Mouse (Mus musculus) CH12.LX (cell line): ENCODE results near the gene Syngr2. TPM values are rescaled to one million over a fixed set of nuclear protein-coding genes. Genes with fewer than 3 reads are reported as not detected.

Experiments
- DNase-seq: peaks from one replicate; pipeline ENCODE4 v3.0.0-alpha.2; 2013; ENCODE audit errors: extremely low read depth
- H3K27ac ChIP-seq: 2 replicates; pipeline ENCODE4 v1.5.1; 2012; ENCODE audit warnings: low read depth, mild to moderate bottlenecking, control low read depth, moderate library complexity; ENCODE audit not compliant: insufficient read depth
- H3K27me3 ChIP-seq: replicated peaks from 2 replicates; pipeline ENCODE3; 2012; ENCODE audit warnings: inconsistent platforms
- H3K36me3 ChIP-seq, 2 experiments: replicated peaks in 1 of 2; 2 replicates each; pipeline versions ENCODE3 to v1.6.1; 2012; ENCODE audit warnings: inconsistent platforms in 1 of 2, low read length in 1 of 2, mild to moderate bottlenecking in 1 of 2, mixed read lengths in 1 of 2, moderate library complexity in 1 of 2; ENCODE audit not compliant: control insufficient read depth in 1 of 2, insufficient read depth in 1 of 2
- H3K4me1 ChIP-seq, 2 experiments: 2 replicates each; pipeline ENCODE4 v1.6.1; 2012; ENCODE audit warnings: inconsistent platforms in 1 of 2, moderate library complexity in 1 of 2; ENCODE audit not compliant: insufficient read depth in 2 of 2, control insufficient read depth in 1 of 2
- H3K4me2 ChIP-seq: 2 replicates; pipeline ENCODE4 v1.6.1; 2012; ENCODE audit warnings: low read depth, mild to moderate bottlenecking, control low read depth; ENCODE audit not compliant: poor library complexity, insufficient read depth, severe bottlenecking
- H3K4me3 ChIP-seq, 3 experiments: fragments of 150-350 bp in 1 of 3; sonication (generic) in 1 of 3; replicated peaks in 1 of 3; 2 replicates each; pipeline versions ENCODE3 to v1.5.1; 2011 to 2012; ENCODE audit warnings: low read depth in 2 of 3, low read length in 2 of 3, mild to moderate bottlenecking in 2 of 3, moderate library complexity in 2 of 3, control low read depth in 1 of 3, improper control_type of control experiment in 1 of 3, inconsistent platforms in 1 of 3, mixed read lengths in 1 of 3; ENCODE audit not compliant: poor library complexity in 1 of 3
- H3K79me2 ChIP-seq: replicated peaks from 2 replicates; pipeline ENCODE4 v1.6.1; 2012; ENCODE audit warnings: mild to moderate bottlenecking, moderate library complexity; ENCODE audit not compliant: control insufficient read depth, poor library complexity, insufficient read depth, severe bottlenecking; ENCODE audit errors: extremely low read depth
- H3K9ac ChIP-seq: 2 replicates; pipeline ENCODE4 v1.6.1; 2012; ENCODE audit warnings: low read depth, mild to moderate bottlenecking, control low read depth, moderate library complexity; ENCODE audit not compliant: insufficient read depth
- H3K9me3 ChIP-seq: replicated peaks from 2 replicates; pipeline ENCODE3; 2012; ENCODE audit warnings: low read length, inconsistent platforms, mixed read lengths
- CHD1 ChIP-seq: IDR thresholded peaks from 2 replicates; pipeline ENCODE4 v1.6.1; 2012; ENCODE audit warnings: low read depth, low read length, improper control_type of control experiment, inconsistent platforms
- CHD2 ChIP-seq: IDR thresholded peaks from 2 replicates; pipeline ENCODE4 v1.6.1; 2011; ENCODE audit warnings: low read length, improper control_type of control experiment
- CTCF ChIP-seq, 2 experiments: IDR thresholded peaks in 1 of 2; conservative IDR thresholded peaks in 1 of 2; 2 replicates each; pipeline ENCODE4 v1.5.1; 2011 to 2012; ENCODE audit warnings: low read depth in 2 of 2, low read length in 2 of 2, improper control_type of control experiment in 1 of 2, inconsistent platforms in 1 of 2, mild to moderate bottlenecking in 1 of 2, moderate library complexity in 1 of 2
- E2F4 ChIP-seq: IDR thresholded peaks from 2 replicates; pipeline ENCODE4 v1.6.1; 2011; ENCODE audit warnings: low read depth, low read length, improper control_type of control experiment; ENCODE audit not compliant: insufficient replicate concordance
- ELF1 ChIP-seq: IDR thresholded peaks from 2 replicates; pipeline ENCODE4 v1.6.1; 2014; ENCODE audit warnings: low read depth, mild to moderate bottlenecking, inconsistent platforms, low read length, improper control_type of control experiment
- EP300 ChIP-seq: IDR thresholded peaks from 2 replicates; pipeline ENCODE4 v1.6.1; 2011; ENCODE audit warnings: low read length, improper control_type of control experiment
- ETS1 ChIP-seq: conservative IDR thresholded peaks from 2 replicates; pipeline ENCODE4 v1.6.1; 2012; ENCODE audit warnings: low read depth, mild to moderate bottlenecking, inconsistent platforms, low read length, improper control_type of control experiment, moderate library complexity
- GABPA ChIP-seq: IDR thresholded peaks from 2 replicates; pipeline ENCODE4 v1.6.1; 2012; ENCODE audit warnings: low read depth, low read length, improper control_type of control experiment, inconsistent platforms; ENCODE audit not compliant: insufficient replicate concordance
- HCFC1 ChIP-seq: IDR thresholded peaks from 2 replicates; pipeline ENCODE4 v1.6.1; 2012; ENCODE audit warnings: low read depth, mild to moderate bottlenecking, inconsistent platforms, low read length, improper control_type of control experiment
- IRF4 ChIP-seq: IDR thresholded peaks from 2 replicates; pipeline ENCODE4 v1.6.1; 2014; ENCODE audit warnings: low read depth, mild to moderate bottlenecking, inconsistent platforms, low read length, improper control_type of control experiment
- KAT2A ChIP-seq: IDR thresholded peaks from 2 replicates; pipeline ENCODE4 v1.6.1; 2012; ENCODE audit warnings: low read length, improper control_type of control experiment, inconsistent platforms; ENCODE audit not compliant: insufficient replicate concordance
- MAX ChIP-seq: IDR thresholded peaks from 2 replicates; pipeline ENCODE4 v1.6.1; 2011; ENCODE audit warnings: low read length, improper control_type of control experiment
- MAZ ChIP-seq: IDR thresholded peaks from 2 replicates; pipeline ENCODE4 v1.6.1; 2012; ENCODE audit warnings: low read depth, mild to moderate bottlenecking, inconsistent platforms, low read length, improper control_type of control experiment, moderate library complexity
- MEF2A ChIP-seq: IDR thresholded peaks from 2 replicates; pipeline ENCODE4 v1.6.1; 2014; ENCODE audit warnings: low read depth, mild to moderate bottlenecking, inconsistent platforms, low read length, improper control_type of control experiment, borderline replicate concordance
- MYC ChIP-seq: IDR thresholded peaks from 2 replicates; pipeline ENCODE4 v1.6.1; 2011; ENCODE audit warnings: low read depth, mild to moderate bottlenecking, improper control_type of control experiment, low read length
- NELFE ChIP-seq: IDR thresholded peaks from 2 replicates; pipeline ENCODE4 v1.6.1; 2011; ENCODE audit warnings: low read depth, low read length, improper control_type of control experiment
- NRF1 ChIP-seq: IDR thresholded peaks from 2 replicates; pipeline ENCODE4 v1.6.1; 2014; ENCODE audit warnings: low read depth, mild to moderate bottlenecking, inconsistent platforms, low read length, improper control_type of control experiment, moderate library complexity
- PAX5 ChIP-seq: IDR thresholded peaks from 2 replicates; pipeline ENCODE4 v1.6.1; 2012; ENCODE audit warnings: low read length, inconsistent platforms, mixed read lengths
- POLR2A ChIP-seq: IDR thresholded peaks from 2 replicates; pipeline ENCODE4 v1.6.1; 2011; ENCODE audit warnings: low read depth, mild to moderate bottlenecking, improper control_type of control experiment, low read length
- POLR2AphosphoS2 ChIP-seq: IDR thresholded peaks from 2 replicates; pipeline ENCODE4 v1.6.1; 2011; ENCODE audit warnings: low read depth, low read length, improper control_type of control experiment
- RAD21 ChIP-seq: IDR thresholded peaks from 2 replicates; pipeline ENCODE4 v1.6.1; 2011; ENCODE audit warnings: low read depth, mild to moderate bottlenecking, low read length, improper control_type of control experiment, moderate library complexity
- SMC3 ChIP-seq: IDR thresholded peaks from 2 replicates; pipeline ENCODE4 v1.6.1; 2011; ENCODE audit warnings: low read depth, low read length, improper control_type of control experiment
- TBP ChIP-seq: conservative IDR thresholded peaks from 2 replicates; pipeline ENCODE4 v1.6.1; 2011; ENCODE audit warnings: low read depth, low read length, improper control_type of control experiment
- TCF12 ChIP-seq: IDR thresholded peaks from 2 replicates; pipeline ENCODE4 v1.6.1; 2014; ENCODE audit warnings: low read depth, mild to moderate bottlenecking, inconsistent platforms, low read length, improper control_type of control experiment
- USF1 ChIP-seq: IDR thresholded peaks from 2 replicates; pipeline ENCODE4 v1.6.1; 2014; ENCODE audit warnings: low read depth, mild to moderate bottlenecking, inconsistent platforms, low read length, improper control_type of control experiment
- ZC3H11A ChIP-seq: IDR thresholded peaks from 2 replicates; pipeline ENCODE4 v1.6.1; 2012; ENCODE audit warnings: low read depth, mild to moderate bottlenecking, inconsistent platforms, low read length, improper control_type of control experiment
- ZKSCAN1 ChIP-seq: IDR thresholded peaks from 2 replicates; pipeline ENCODE4 v1.6.1; 2012; ENCODE audit warnings: low read depth, inconsistent platforms, low read length, improper control_type of control experiment, borderline replicate concordance
- ZMIZ1 ChIP-seq: IDR thresholded peaks from 2 replicates; pipeline ENCODE4 v1.6.1; 2012; ENCODE audit warnings: low read depth, mild to moderate bottlenecking, inconsistent platforms, low read length, improper control_type of control experiment
- dilution Hi-C: fragments of 300-500 bp; cut with MboI; formaldehyde crosslinking; loops from 2 replicates; pipeline ENCODE4 v1.14.3; 2020; ENCODE audit warnings: low sequenced_read_pairs; ENCODE audit not compliant: extremely low pct_unique_long_range_greater_than_20kb, extremely low pct_ligation_motif_present
- in situ Hi-C: fragments of 300-500 bp; cut with MboI; formaldehyde crosslinking; loops from 3 replicates; pipeline ENCODE4 v1.14.3; 2019; ENCODE audit warnings: low sequenced_read_pairs, low pct_ligation_motif_present, low pct_unique_long_range_greater_than_20kb, mixed read lengths
- polyA plus RNA-seq: library from polyadenylated mRNA; unstranded; fragments of >175 nt; gene quantifications from 2 replicates; pipeline ENCODE4 v1.2.1, GENCODE M21; 2012; ENCODE audit warnings: low read depth; ENCODE audit not compliant: insufficient read length
- total RNA-seq, 2 experiments: library from RNA; depleted of rRNA; stranded (reverse); fragments of 300-350 nt in 1 of 2; fragments of >200 nt in 1 of 2; gene quantifications; 2 replicates each; pipeline ENCODE4 v1.2.3; 2012 to 2014

The Syngr2 gene
- total and polyA plus RNA-seq, 3 experiments: 409 to 654 (median 553) TPM

DNA sequence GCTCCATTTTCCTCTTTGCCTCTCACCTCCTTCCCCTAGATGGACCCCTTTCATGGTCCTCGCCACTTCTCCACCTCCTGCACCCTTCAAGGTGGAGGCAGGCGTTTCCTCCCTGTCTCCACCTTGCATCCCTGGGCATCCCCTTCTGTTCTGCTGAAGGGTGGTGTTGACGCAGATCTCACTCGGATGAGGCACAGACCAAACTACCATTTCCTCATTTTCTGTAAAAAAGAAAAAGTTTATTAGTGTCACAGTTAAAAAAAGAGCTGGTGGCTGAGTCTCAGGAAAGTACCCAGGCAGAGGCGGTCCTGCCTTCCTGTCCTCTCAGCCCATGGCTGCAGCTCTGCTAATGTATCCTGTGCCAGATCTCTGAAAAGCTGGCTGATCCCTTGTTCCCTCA lies 10.3 kb upstream of the Syngr2 start (continued):
- TF ChIP-seq NELFE (no peak), MYC (0 out of 2 replicates have a peak, but pooled peaks have one; percentile 51), HCFC1 (no peak), CHD1 (0 out of 2 replicates have a peak, but pooled peaks have one; percentile 71), EP300 (peak; percentile 97), ZC3H11A (no peak), RAD21 (peak; percentile 28), PAX5 (no peak), E2F4 (no peak), TCF12 (peak; percentile 99), TBP (peak; percentile 79), KAT2A (no peak), POLR2A (peak; percentile 49; the same call in 1 of the 2 replicates), MAZ (peak; percentile 96), IRF4 (peak; percentile 99), SMC3 (peak; percentile 16; the same call in 1 of the 2 replicates), CHD2 (peak; percentile 84), USF1 (no peak)

DNA sequence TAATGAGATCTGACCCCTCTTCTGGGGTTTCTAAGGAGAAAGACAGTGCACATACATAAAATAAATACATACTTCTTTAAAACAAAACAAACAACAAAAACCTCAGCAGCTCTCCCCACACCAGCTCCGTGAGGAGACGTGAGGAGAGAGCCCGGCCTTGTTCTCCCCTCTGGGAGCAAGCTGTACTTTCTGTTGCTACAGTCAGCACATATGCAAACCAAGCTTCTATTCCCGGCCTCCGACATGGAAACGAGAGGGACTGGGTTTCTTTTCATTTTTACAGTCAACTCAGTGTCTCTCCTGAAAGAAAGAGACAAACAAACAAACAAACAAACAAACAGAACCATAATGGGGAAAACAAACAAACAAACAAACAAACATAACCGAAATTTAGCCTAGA lies 9.4 kb upstream of the Syngr2 start:
- no peak for TF ChIP-seq PAX5
- TF ChIP-seq CTCF (conservative IDR thresholded peaks at IDR 0.05 in 1 of 2, IDR thresholded peaks at IDR 0.05 in 1 of 2; ENCODE audit: low read depth in 2 of 2, low read length in 2 of 2): no peak
- peak; percentile 59 for TF ChIP-seq IRF4
- TF ChIP-seq EP300: 0 out of 2 replicates have a peak, but pooled peaks have one; percentile 22
- no peak for TF ChIP-seq RAD21
- TF ChIP-seq ZMIZ1: no peak
- no peak for TF ChIP-seq POLR2AphosphoS2
- TF ChIP-seq MAX: no peak
- TF ChIP-seq CHD2: no peak
- no peak for TF ChIP-seq GABPA
- no peak for TF ChIP-seq SMC3
- peak; percentile 53 for TF ChIP-seq ETS1
- no peak for TF ChIP-seq TCF12
- TF ChIP-seq USF1: no peak
- TF ChIP-seq ELF1: no peak
- TF ChIP-seq ZC3H11A: no peak
- TF ChIP-seq MEF2A: peak; percentile 90
- TF ChIP-seq POLR2A: no peak
- no peak for TF ChIP-seq NRF1
- no peak for TF ChIP-seq ZKSCAN1
- DNase-seq: peak; percentile 48
- peaks cover 49 to 84% of the 10 kb centered on the region in 2 experiments for H3K4me1 ChIP-seq
- no peak overlapping the region for H3K4me3 ChIP-seq
- peaks cover 0 to 14% of the 10 kb centered on the region in 2 experiments for H3K36me3 ChIP-seq
- no peaks in the 10 kb centered on the region for H3K9me3 ChIP-seq
- H3K27me3 ChIP-seq: no peaks in the 10 kb centered on the region
- in situ Hi-C loops: no loop called here
- no peak overlapping the region for H3K4me2 ChIP-seq
- dilution Hi-C loops: no loop called here
- H3K27ac ChIP-seq: peak overlapping the region; percentile 86; the same call in 1 of the 2 replicates
- no peaks in the 10 kb centered on the region for H3K79me2 ChIP-seq
- no peak overlapping the region for H3K9ac ChIP-seq
